Mouse (Mus musculus): ENCODE results near the gene Gbgt1. TPM values are rescaled to one million over a fixed set of nuclear protein-coding genes. Genes with fewer than 3 reads are reported as not detected.

Gene Gbgt1
- polyA plus RNA-seq, 1 experiment from 2014 or later, result 0.56 TPM

DNA sequence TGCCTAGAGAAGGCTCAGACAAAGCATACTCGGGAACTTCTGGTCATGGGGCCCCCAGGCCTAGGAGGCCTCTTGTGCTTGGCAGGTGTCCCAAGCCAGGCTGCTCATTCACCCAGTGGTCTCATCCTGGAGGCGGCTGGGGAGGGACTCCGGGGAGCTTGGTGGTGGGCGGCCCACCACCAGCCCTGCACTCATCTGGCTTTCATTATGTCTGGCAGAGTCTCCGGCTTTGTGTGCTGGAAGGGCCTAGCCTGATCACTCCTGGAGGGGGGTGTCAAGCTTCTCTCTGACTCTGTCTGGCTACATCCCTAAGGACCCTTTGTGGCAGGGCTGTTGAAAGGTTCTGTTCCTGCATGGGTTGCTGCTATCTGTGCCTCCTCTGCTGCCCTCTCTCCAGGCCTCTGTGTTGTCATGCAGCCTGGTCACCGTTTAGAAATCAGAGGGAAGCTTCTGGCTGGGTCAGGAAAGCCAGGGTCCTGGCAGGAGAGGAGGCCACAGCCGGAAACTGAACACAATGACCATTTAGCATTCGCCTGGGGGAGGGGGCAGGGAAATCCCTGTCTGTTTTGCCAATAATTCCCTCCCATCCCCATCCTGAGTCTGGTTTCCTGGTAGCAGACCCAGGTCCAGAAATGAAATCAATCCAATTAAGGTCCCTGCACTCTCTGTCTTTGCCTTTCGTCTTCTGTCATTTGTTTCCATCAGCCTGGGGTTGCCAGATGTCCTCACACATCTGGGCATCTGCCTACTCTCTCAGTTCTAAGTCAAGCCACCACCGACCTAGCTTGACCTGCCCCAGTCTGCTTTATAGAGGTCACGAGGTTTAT, 38.0 kb downstream of the Gbgt1 start:
- H3K4me2 ChIP-seq, result peak overlapping the region; percentile 76
- H3K9ac ChIP-seq, result peak overlapping the region; percentile 31; the same call in 1 of the 2 replicates
- H3K36me3 ChIP-seq, result no peaks in the 10 kb centered on the region
- H3K27me3 ChIP-seq, result no peaks in the 10 kb centered on the region
- H3K27ac ChIP-seq, result peak overlapping the region; percentile 87
- no peaks in the 10 kb centered on the region for H3K9me3 ChIP-seq
- H3K4me1 ChIP-seq, result peaks cover 88% of the 10 kb centered on the region
- peak; percentile 31; the same call in 1 of the 2 replicates for ATAC-seq (ENCODE audit: insufficient number of reproducible peaks, low FRiP score, low TSS enrichment, low read depth)
- H3K4me3 ChIP-seq, result peak overlapping the region; percentile 84
- WGBS, result 28% methylated on average over 11 of the region's 11 CpGs

DNA sequence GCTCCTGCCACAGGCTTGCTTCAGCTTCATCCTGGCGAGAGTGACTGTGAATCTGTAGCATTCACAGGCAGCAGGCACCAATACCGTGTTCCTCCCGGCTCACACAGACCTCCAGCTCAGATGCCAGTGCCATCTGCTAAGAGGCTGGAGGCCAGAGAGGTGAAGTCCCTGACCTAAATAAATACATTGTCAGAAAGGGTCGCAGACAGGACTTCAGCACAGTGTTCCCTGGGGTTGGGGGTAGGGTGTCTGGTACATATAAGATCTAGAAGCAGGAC, 38.5 kb downstream of the Gbgt1 start:
- Histone ChIP-seq H3K9me3 (no peaks in the 10 kb centered on the region), H3K4me2 (peak overlapping the region; percentile 76), H3K9ac (no peak overlapping the region), H3K4me3 (peak overlapping the region; percentile 84), H3K27ac (peak overlapping the region; percentile 87), H3K4me1 (peaks cover 88% of the 10 kb centered on the region), H3K36me3 (no peaks in the 10 kb centered on the region), H3K27me3 (no peaks in the 10 kb centered on the region)
- no peak for ATAC-seq (ENCODE audit: insufficient number of reproducible peaks, low FRiP score, low TSS enrichment, low read depth)
- 29% methylated on average over 4 of the region's 4 CpGs for WGBS

DNA sequence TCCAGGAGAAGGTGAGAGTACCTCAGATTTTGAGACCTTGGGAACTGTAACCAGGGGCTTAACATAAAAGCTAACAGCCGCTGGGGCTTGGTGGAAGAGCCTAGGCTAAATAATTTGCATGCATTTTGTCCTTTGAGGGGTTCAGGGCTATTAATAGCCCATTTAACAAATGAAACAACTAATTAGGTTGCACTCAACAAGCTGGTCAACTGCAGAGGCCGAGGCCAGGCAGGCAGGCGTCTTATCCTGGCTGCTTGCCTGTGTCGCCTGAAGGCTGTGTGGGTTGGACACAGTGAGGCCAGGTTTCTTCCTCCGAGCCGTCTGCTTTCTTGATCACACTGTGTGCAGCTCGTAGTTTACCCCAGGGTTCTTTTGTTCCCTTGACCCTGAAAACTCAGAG, 39.0 kb downstream of the Gbgt1 start:
- WGBS, result 26% methylated on average over 7 of the region's 7 CpGs
- H3K4me3 ChIP-seq, result peak overlapping the region; percentile 84

DNA sequence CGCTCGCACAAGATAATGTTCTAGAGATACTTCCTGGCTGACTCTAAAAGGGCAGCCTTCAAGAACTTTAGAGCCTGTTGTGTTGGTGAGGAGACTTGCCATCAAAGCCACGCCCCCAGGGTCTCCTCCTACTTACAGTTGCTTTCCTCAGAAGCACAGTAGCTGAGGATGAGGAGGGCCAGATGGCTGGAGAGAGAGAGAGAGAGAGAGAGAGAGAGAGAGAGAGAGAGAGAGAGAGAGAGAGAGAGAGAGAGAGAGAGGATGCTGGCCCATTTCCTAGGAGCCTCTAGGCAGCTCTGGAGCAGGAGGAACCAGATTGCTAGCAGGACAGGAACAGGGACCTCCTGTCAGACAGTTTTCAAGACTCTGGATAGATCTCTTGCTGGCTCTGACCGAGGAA, 39.5 kb downstream of the Gbgt1 start:
- Histone ChIP-seq H3K4me3 (no peak overlapping the region), H3K27me3 (no peaks in the 10 kb centered on the region), H3K27ac (peak overlapping the region; percentile 87), H3K4me2 (peak overlapping the region; percentile 76; the same call in 1 of the 2 replicates), H3K9me3 (no peaks in the 10 kb centered on the region), H3K9ac (no peak overlapping the region), H3K36me3 (peaks cover 6% of the 10 kb centered on the region), H3K4me1 (peaks cover 80% of the 10 kb centered on the region)
- WGBS, result 39% methylated on average over 4 of the region's 4 CpGs
- no peak for ATAC-seq (ENCODE audit: insufficient number of reproducible peaks, low FRiP score, low TSS enrichment, low read depth)

More for the DNA sequence above, 39.0 kb downstream of the Gbgt1 start:
- Histone ChIP-seq H3K36me3 (peaks cover 3% of the 10 kb centered on the region), H3K4me1 (peaks cover 83% of the 10 kb centered on the region), H3K4me2 (peak overlapping the region; percentile 76; the same call in 1 of the 2 replicates), H3K27ac (peak overlapping the region; percentile 87), H3K9ac (no peak overlapping the region), H3K27me3 (no peaks in the 10 kb centered on the region), H3K9me3 (no peaks in the 10 kb centered on the region)
- ATAC-seq (ENCODE audit: insufficient number of reproducible peaks, low FRiP score, low TSS enrichment, low read depth), result no peak

DNA sequence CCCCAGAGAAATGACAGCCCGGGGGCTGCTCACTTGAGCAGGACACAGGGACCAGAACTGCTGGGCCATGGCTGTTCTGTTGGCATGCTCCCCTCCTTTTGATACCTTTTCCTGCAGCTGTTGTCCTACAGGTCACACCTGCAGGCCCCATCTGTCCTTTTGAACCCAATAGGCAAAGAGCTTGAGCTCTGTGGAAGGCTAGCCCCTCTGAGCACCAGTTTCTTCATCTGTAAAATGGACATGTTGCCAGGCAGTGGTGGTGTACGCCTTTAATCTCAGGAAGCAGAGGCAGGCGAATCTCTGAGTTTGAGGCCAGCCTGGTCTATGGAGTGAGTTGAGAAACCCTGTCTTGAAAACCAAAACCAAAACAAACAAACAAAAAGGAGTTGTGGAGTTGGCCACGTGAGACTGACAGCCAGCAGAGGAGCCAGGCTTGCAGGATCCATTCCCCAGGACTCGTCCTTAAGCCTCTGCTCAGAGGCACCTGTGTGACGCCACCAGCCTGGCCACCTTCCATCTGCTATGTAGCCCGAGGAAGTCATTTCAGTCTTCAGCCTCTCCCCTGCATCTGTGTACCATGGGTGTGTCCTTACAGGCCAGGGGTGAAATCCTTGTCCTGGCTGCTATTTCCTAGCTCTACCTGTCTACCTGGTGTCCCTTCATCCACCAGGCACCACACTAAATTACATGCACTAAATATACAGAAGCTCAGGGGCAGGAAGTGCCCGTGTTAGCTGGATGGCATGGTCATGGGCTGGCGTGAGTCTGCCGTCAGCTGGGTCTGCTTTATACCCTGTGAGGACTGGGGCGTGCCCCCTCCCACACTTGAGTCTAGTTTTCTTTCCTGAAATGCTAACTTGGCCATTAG, 40.3 kb downstream of the Gbgt1 start:
- Histone ChIP-seq H3K4me2 (no peak overlapping the region), H3K36me3 (peaks cover 14% of the 10 kb centered on the region), H3K4me3 (no peak overlapping the region), H3K27me3 (no peaks in the 10 kb centered on the region), H3K9ac (no peak overlapping the region), H3K4me1 (peaks cover 80% of the 10 kb centered on the region), H3K27ac (peak overlapping the region; percentile 87; the same call in 1 of the 2 replicates), H3K9me3 (no peaks in the 10 kb centered on the region)
- WGBS, result 75% methylated on average over 11 of the region's 11 CpGs
- ATAC-seq (ENCODE audit: insufficient number of reproducible peaks, low FRiP score, low TSS enrichment, low read depth), result no peak

DNA sequence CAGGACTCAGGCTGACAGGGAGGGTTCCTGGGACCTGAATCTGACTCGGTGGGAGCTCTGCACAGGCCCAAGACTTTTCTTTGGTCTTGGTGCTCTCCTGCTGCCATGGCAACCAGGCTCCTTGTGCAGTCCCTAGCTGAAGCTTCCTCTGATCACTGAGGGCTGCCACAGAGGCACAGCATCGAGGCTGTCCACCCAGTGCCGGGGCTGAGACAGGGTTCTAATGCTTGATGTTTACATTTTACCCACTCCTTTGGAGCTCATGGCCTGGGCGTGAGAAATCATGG, 40.9 kb downstream of the Gbgt1 start:
- peaks cover 20% of the 10 kb centered on the region for H3K36me3 ChIP-seq
- H3K9ac ChIP-seq, result no peak overlapping the region
- H3K4me2 ChIP-seq, result no peak overlapping the region
- peaks cover 74% of the 10 kb centered on the region for H3K4me1 ChIP-seq
- no peak overlapping the region for H3K4me3 ChIP-seq
- 51% methylated on average over 4 of the region's 4 CpGs for WGBS
- H3K9me3 ChIP-seq, result no peaks in the 10 kb centered on the region
- H3K27me3 ChIP-seq, result no peaks in the 10 kb centered on the region
- no peak overlapping the region for H3K27ac ChIP-seq
- ATAC-seq (ENCODE audit: insufficient number of reproducible peaks, low FRiP score, low TSS enrichment, low read depth), result no peak

DNA sequence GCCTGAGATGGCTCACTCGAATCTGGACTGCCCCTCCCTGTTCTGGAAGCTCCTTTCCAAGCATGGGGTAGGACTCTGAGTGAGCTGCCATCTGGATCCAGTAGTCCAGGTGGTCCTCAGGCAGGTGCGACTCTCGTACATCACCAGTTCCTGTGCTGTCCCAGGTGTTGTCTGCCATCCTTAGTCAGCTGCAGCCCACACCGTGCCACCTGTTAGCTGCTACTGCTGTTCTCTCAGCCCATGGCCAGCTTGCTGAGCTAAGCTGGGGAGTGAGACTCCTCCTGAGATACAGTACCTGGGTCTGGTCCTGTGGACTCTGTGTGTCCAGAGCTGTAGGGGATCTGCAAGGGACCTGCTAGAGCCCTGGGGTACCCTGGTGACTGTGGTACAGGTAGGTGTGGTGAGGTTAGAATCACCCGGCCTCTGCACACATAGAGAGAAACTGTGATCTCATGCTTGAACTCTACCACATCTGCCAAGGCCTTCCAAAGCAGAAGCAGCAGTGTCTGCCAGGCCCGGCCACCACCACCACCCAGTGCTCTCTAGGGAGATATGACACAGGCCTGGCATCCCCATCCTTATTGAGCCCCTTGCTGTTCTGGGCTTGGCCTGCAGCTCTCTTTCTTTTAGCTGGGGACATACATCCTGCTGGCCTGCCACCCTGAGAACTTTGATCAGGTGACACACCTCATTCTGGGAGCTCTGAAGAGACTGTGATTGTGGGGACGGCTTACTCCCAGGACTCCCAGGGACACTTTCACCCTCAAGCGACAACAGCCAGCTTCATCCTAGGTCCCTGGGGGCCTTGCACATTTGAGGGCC, 41.5 kb downstream of the Gbgt1 start:
- H3K4me3 ChIP-seq, result no peak overlapping the region
- peak overlapping the region; percentile 78 for H3K27ac ChIP-seq
- H3K9me3 ChIP-seq, result no peaks in the 10 kb centered on the region
- H3K4me1 ChIP-seq, result peaks cover 68% of the 10 kb centered on the region
- H3K36me3 ChIP-seq, result peaks cover 25% of the 10 kb centered on the region
- WGBS, result 71% methylated on average over 8 of the region's 8 CpGs
- no peak for ATAC-seq (ENCODE audit: insufficient number of reproducible peaks, low FRiP score, low TSS enrichment, low read depth)
- no peak overlapping the region for H3K4me2 ChIP-seq
- H3K27me3 ChIP-seq, result no peaks in the 10 kb centered on the region
- no peak overlapping the region for H3K9ac ChIP-seq

DNA sequence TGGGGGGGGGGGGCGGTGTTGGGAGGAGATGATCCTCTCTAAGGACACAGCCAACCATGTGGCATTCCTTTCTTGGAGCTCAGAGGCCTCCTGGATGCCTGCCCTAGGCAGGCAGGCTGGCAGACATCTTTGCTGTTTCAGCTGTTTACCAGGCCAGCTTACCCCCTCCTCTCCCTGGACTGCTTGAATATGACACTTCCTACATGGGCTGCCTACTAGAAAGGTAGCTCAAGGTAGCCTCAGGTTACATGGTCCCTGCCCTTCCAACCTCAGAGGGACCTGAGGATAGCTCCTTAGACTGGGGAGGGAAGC, 42.1 kb downstream of the Gbgt1 start:
- Histone ChIP-seq H3K27ac (peak overlapping the region; percentile 78), H3K27me3 (no peaks in the 10 kb centered on the region), H3K9ac (no peak overlapping the region), H3K4me1 (peaks cover 62% of the 10 kb centered on the region), H3K4me3 (no peak overlapping the region), H3K36me3 (peaks cover 31% of the 10 kb centered on the region), H3K4me2 (no peak overlapping the region), H3K9me3 (no peaks in the 10 kb centered on the region)
- whole genome bisulfite sequencing, result 47% methylated on average over 1 of the region's 1 CpGs
- ATAC-seq (ENCODE audit: insufficient number of reproducible peaks, low FRiP score, low TSS enrichment, low read depth), result no peak; the same call in 1 of the 2 replicates

DNA sequence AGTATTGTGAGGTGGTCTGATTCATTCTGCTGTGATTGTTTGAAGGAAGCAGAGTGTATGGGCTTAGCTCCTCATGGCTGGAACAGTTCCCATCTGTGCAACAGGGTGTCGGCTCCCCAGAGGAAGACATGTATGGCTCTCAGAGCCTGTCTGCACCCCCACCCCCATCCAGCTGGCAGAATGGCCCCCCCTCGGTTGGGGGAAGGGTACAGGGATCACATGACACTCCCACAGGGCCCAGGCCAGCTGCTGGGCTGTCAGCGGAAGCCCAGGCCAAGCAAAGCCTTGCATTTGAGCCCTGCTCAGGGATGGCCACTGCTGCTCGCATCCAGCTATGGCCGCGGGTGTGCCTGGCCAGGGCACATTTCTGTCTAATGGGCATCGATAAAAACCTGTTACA, 42.5 kb downstream of the Gbgt1 start:
- H3K4me1 ChIP-seq, result peaks cover 58% of the 10 kb centered on the region
- no peak overlapping the region for H3K4me2 ChIP-seq
- ATAC-seq (ENCODE audit: insufficient number of reproducible peaks, low FRiP score, low TSS enrichment, low read depth), result peak; percentile 51; the same call in 1 of the 2 replicates
- no peak overlapping the region for H3K4me3 ChIP-seq
- H3K27me3 ChIP-seq, result no peaks in the 10 kb centered on the region
- peaks cover 35% of the 10 kb centered on the region for H3K36me3 ChIP-seq
- 38% methylated on average over 7 of the region's 7 CpGs for WGBS
- H3K27ac ChIP-seq, result peak overlapping the region; percentile 78
- H3K9me3 ChIP-seq, result no peaks in the 10 kb centered on the region
- H3K9ac ChIP-seq, result no peak overlapping the region

DNA sequence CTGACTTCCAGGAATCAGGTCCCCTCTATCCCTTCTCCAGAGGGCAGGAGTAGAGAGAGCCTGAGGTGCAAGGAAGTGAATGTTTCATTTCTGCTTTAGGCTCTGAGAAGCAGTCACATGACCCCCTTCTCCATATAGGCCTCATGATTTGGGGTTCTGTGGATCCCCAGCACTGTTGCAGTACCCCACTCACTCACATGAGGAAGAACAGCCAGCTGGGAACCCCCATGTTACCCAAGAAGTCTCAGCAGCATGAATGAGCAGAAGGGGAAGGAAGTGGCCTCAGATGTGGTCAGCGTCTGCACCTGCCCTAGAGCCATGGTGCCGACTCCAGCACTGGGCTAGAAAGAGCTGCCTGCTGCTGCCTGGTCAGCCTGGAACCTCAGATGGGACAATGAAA, 43.3 kb downstream of the Gbgt1 start:
- 70% methylated on average over 2 of the region's 2 CpGs for WGBS
- no peaks in the 10 kb centered on the region for H3K27me3 ChIP-seq
- ATAC-seq (ENCODE audit: insufficient number of reproducible peaks, low FRiP score, low TSS enrichment, low read depth), result no peak
- peaks cover 51% of the 10 kb centered on the region for H3K4me1 ChIP-seq
- peaks cover 42% of the 10 kb centered on the region for H3K36me3 ChIP-seq
- H3K4me3 ChIP-seq, result no peak overlapping the region
- no peak overlapping the region for H3K9ac ChIP-seq
- no peaks in the 10 kb centered on the region for H3K9me3 ChIP-seq
- no peak overlapping the region for H3K4me2 ChIP-seq
- H3K27ac ChIP-seq, result peak overlapping the region; percentile 78; the same call in 1 of the 2 replicates

DNA sequence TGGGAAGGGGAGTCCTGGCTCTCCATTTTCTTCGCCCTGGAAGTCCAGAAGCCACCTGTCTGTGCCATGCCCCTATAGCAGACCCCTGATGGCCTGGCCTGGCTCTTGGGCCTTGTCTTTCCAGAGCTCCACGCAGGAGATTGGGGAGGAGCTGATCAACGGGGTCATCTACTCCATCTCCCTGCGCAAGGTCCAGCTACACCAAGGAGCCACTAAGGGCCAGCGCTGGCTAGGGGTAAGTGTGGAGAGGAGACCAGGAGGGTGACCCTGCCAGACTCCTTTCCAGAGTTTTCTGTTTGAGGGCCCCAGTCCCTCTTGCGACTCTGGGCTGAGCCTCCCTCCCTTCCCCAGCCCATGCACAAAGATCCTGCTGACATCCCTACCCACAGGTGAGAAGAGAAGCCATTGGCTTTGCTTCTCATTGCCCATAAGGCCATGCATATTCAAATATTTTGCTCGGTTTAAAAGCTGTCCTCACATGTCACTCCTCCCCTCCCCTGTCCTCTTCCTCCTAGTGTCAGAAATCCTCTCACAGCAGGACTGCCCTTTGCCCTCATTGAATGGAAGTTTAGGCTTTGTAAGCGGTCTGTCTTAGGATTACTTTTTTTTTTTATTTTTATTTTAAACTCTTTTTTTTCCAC, 44.0 kb downstream of the Gbgt1 start:
- Histone ChIP-seq H3K4me1 (peaks cover 43% of the 10 kb centered on the region), H3K27ac (no peak overlapping the region), H3K4me2 (no peak overlapping the region), H3K9ac (no peak overlapping the region), H3K4me3 (no peak overlapping the region), H3K36me3 (peaks cover 50% of the 10 kb centered on the region), H3K27me3 (no peaks in the 10 kb centered on the region), H3K9me3 (no peaks in the 10 kb centered on the region)
- 83% methylated on average over 8 of the region's 8 CpGs for WGBS
- ATAC-seq (ENCODE audit: insufficient number of reproducible peaks, low FRiP score, low TSS enrichment, low read depth), result no peak
